Mouse (Mus musculus): ENCODE results near the gene Zcwpw1.

Zcwpw1 gene

DNA sequence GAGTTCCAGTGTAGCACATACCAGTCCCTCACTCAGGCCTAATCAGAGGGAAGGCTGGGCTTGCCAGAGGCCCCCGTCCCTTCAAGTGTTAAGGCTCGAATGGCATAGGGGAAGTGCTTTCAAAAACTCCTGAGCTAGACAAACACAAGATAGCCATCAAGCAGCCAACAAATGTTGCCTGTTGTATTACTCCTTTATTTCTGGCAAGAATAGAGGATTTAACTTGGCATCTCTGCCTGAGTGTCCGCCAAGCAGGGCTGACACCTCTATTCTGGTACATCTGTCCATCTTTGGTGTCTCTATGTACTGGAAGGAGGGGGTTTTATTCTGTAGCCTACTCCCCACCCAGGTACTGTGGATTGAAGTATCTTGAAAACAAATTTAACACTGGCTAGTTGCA lies 31.5 kb upstream of the Zcwpw1 start:
- no peak for DNase-seq

DNA sequence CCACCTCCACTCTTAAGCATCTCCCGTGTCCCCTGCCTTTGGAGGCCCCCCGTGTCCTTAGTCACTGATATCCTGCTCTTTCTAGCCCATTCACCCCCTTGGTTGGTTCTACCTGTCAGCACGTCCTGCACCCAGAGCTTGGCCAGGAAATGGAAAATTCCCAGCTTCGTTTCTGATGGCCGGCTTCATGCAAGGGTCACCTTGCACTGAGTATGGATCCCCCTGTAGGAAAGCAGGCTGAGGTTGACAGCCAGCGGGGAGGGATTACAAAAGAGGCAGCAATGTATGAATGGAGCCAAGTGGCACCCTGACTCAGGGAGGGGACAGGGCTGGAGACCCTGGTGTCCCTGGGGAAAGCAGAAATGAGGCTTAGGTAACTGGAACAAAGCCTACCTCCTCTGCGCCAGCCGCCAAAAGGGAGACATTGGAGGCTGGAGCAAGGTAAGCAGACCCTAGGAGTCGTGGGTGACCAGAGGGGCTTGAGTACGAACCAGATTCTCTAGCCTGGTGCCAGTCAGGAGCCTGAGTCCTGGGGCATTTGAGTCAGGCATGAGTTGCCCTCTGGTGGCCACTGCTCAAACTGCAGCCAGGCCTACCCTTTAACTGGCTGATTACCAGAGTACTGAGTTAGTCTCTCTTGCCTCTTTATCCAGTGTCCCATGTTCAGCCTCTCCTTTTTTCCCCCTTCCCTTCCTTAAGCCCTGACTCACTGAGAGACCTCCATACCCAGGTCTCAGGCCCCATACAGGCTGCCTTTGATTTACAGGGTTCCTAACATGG lies 30.5 kb upstream of the Zcwpw1 start:
- DNase-seq, result peak; percentile 82

DNA sequence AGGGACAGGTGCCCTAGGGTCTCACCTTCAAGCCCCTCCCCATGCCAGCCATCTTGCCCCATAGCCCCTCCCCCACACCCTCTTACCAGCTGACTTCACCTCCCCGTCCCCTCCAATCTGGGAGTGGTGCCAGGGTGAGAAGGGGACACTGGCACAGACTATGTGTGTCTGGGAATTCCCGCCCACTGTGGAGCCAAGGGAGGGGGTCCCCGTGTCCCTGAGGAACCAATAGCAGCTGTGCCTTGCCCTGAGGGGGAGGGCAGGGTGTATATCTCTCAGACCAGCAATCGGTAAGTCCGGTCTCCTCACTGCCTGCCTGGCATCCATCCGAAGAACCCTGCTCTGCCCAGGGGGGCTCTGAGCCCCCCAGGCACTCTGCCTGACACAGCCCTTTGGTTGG lies 29.7 kb upstream of the Zcwpw1 start:
- peak; percentile 83 for DNase-seq

DNA sequence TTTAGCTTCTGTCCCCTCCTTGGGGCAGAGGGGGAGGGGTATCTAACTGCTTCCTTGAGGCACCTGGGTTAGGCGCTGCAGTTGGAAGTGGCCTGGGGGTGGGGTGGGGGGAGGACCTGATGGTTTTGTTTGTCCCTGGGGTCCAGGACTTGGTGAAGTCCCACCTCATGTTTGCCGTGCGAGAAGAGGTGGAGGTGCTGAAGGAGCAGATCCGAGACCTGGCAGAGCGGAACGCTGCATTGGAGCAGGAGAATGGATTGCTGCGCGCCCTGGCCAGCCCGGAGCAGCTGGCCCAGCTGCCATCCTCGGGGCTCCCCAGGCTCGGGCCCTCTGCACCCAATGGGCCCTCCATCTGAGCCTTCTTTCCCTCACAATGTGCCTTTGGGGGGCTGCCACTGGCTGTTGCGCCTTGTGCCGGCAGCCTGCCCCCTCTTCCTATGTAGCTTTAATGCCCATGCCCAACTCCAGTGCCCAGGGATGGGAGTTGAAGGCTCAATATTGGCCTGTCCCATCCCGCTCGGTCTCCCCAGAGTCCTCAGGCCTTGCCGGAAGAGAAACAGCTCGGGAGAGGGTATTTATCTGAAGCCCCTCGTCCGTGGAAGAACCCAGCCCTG lies 28.6 kb upstream of the Zcwpw1 start:
- DNase-seq, result no peak

DNA sequence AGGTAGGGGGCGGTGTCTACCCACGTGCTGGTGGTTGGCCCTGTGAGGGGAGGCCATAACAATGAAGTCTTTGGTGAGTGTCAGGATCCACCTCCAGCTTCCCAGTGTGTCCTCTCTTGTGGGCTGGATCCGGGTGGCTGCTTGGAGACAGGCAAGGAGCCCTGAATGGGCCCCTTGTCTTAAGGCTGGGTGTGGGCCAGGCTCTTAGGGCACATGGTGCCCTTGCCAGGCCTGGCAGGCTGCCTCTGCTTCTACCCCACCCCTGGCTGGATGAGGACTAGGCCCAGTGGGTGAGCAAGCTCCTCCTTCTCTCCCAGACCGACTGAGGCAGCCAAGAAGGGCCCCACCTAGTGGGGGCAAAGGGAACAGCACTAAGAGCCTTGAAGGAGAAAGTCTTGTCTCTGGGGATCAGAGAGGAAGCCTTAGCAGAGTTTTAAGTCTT lies 27.6 kb upstream of the Zcwpw1 start:
- peak; percentile 92 for DNase-seq

DNA sequence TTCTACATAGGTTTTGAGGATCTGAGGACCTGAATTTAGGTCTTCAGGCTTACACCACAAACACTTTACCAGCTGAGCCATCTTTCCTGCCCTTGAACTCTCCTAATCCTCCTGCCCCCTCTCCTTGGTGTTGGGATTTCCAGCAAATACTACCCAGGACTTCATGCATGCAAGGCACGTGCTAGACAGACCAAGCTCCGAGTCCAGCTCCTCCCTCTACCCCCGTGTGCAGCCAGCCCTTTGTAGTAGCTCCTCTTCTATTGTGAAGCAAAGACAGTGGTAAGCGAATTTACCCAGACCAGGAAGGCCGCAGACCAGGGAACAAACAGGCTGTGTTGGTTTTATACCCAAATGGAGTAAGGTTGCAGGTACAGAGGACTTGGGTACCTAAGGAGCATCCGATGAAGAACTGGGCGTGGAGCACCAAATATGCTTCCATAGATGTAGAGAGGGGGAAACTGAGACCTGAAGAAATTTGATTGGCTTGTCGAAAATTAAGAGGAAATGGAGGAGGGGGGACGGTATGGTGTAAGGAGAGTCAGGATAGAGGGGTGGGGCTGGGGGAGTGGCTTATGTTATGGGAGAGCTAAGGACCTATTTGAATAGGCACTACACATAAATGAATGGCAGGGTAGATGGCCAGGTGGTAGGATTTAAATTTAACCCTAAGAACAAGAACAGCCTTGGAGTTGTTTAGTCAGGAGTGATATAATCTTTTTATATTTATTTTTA lies 22.8 kb upstream of the Zcwpw1 start:
- DNase-seq, result no peak

DNA sequence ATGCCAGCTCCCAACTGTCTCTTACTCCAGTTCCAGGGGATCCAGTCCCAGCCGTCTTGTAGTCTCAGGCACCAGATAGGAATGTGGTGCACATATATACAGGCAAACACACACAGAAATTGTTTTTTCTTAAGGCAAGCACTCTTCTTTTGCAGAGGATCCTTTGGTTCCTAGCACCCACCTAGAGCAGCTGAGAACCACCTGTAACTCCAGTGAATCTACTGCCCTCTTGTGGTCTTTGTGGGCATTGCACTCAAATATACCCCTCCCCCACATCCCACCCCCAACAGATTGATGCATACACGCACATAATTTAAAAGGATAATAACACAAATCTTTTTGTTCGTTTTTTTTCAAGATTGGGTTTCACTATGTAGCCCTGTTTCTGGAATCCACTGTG lies 21.3 kb upstream of the Zcwpw1 start:
- no peak for DNase-seq

DNA sequence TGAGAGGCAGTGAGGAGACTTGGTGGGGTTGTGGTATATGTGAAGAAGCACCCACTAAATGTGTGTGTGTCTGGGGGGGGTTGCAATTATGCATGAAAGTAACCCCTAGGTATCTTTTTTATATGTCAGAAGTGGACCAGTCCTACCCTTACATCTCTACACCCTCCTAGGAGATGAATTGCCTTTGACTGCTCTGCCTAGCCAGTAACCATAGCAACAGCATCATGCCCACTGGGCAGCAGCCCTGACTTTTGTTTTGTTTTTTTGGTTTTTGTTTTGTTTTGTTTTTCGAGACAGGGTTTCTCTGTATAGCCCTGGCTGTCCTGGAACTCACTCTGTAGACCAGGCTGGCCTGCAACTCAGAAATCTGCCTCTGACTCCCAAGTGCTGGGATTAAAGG lies 19.1 kb upstream of the Zcwpw1 start:
- no peak for DNase-seq

DNA sequence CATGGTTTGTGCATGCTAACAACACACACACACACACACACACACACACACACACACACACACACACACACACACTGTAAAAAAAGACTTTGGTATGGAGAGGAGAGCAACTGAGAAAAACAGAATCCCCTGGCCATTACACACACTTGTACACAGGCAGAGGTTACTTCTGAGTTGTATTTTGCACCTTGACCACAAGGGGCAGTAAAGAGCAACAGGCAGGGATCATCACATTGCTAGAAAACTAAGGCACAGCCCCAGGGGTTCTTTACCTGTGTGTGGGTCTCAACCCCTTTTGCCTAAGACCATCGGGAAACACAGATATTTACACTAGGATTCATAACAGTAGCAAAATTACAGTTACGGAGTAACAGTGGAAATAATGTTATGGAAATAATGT lies 16.9 kb upstream of the Zcwpw1 start:
- no peak for DNase-seq

DNA sequence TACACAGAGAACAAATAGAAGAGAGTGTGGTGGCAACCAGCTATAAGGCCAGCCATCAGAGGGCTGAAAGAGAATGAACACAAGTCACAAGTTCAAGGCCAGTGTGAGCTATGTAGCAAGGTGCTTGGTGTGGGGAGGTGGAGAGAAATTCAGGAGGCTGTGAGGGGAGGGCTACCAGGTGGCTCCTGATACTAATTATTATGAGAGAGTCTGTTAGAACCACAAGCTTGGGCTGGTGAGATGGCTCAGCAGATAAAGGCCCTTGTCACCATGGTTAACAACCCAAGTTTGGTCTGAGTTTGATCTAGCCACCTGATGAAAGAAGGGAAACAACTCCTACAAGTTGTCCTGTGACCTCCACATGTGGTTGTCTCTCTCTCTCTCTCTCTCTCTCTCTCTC lies 14.8 kb upstream of the Zcwpw1 start:
- DNase-seq, result no peak

DNA sequence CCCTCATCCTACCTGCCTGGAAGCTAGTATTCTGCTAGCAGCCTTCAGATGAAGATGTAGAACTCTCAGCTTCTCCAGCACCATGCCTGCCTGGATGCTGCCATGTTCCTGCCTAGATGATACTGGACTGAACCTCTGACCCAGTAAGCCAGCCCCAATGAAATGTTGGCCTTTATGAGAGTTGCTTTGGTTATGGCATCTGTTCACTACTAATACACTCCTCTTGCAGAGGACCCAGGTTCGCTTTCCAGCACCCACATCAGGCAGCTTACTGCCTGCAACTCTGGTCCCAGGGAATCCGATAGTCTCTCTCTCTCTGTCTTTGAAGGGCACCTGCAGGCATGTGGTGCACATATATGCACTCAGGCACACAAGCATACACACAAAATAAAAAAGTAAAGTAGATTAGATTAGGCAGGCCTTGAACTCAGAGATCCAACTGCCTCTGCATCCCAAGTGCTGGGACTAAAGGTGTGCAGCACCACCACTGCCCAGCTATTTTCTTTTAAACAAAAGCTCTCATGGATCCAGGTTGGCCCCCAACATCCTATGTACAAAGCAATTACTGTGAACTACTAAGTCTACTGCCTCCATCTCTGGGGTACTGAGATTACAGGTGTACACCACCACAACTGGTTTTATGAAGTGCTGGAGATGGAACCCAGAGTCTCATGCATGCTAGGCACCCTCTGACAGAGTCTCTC lies 11.9 kb upstream of the Zcwpw1 start:
- no peak for DNase-seq

DNA sequence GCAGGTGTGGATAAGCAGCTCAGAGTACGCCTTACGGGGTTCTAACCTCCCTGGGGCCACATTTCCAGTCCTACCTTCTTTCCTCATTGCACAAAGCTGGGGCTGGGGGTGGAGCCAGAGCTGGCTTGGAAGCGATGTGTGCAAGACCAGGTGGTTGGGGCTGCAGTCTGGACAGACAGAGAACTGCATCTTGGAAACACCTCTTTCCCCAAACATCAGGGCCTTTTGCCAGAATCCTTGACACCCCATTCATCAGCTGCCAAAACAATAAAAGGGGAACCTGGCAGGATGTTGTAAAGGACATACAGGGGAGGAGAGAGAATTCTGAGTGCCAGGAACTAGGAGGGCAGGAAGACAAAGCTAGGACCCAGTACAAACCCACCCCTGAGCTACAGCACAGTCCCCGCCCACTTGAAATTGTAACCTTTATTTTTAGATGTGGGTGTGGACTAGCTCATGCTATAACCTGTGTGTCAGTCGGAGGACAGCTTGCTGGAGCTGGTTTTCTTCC lies 11.1 kb upstream of the Zcwpw1 start:
- peak; percentile 62 for DNase-seq

DNA sequence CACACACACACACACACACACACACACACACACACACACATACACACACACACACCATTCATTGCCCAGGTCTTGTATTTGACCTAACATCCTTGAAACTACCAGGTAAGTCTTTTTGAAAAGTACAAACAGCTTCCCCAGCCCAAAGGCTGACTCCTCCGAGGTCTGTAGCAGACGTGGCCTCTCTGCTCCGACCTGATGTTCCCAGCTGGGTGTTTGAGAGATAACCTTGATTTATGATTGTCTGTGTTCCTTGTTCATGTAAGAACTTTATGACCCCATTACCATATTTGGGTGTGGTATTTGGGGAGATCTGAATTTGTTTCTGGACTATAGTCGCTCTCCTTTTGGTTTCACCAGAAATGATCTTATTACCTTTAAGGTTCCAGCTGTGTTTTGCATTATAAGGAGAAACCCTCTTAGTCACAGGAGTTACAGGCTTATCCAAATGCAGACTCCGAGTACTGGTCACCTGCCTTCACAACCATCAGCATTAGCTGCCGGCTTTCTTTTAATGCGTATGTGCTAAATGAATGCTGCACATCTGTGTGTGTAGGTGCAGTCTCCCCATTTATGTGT lies 10.2 kb upstream of the Zcwpw1 start:
- no peak for DNase-seq

DNA sequence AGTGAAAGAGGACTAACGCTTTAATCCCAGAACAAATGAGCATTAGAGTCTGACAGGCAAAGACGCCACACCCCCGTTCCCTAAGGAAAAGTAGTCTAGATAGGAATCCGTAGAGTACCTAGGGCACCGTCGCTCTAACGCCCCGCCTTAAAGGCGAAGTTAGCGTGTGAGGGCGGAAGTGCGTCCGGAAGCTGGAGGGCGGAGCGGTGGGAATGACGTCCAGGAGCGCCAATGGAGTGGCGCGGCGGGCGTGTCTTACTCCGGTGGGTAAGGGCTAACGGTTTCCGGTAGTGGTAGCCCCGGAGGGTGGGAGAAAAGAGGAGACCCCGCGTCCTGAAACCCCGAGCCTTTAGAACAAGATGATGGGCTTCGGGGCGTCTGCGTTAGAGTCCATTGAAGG lies 9.0 kb upstream of the Zcwpw1 start, which contains the start of gene Ppp1r35:
Gene Ppp1r35 (plus strand): TSS at position 215 of the 400 bp plus-strand sequence.
- DNase-seq, result peak; percentile 96

DNA sequence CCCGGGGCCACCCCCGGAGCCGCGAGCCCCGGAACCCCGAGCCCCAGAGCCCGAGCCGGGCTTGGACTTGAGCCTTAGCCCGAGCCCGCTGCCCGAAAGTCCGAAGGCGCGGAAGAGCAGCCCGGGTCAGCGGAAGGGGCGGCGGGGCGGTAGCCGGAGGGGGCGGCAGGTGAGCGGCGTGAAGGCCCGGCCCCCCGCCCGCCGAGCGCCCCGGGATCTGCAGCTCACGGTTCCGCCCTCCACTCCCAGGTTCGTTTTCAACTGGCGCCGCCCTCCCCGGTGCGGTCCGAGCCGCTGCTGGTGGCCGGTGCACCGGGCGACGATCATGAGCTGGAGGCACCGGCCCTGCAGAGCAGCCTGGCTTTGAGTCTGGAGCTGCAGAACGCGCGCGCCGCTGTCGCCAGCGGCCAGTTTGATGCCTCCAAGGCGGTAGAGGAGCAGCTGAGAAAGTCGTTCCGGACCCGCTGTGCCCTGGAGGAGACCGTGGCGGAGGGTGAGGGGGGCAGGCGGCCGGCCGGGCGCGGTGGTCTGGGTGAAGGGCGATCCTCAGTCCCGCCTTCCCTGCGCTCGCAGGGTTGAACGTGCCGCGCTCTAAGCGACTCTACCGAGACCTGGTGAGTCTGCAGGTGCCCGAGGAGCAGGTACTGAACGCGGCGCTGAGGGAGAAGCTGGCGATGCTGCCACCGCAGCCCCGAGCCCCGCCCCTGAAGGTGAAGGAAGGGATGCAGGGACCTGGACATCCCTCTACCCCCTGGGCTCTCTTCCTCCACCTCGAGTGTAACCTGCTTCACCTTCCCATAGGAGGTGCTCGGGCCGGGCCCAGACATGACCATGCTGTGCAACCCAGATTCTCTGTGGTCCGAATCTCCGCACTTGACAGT lies 8.3 kb upstream of the Zcwpw1 start:
- DNase-seq, result peak; percentile 67

DNA sequence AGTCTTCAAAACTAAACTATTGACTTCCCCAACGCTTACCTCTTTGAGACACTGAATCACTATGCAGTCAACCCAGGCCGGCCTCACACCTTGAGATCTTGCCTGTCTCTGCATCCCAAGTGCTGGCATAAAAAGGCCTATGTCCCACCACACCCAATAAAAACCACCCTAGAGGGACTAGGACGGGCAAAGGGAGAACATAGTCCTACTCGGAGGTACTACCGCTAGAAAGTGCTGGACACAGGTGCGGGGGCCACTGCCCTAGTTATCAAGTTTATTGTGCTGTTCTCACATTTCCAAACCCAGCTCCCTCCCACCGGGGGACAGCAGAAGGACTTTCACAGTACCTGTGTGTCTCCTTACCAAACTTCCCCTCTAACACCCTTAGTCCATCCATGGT lies 5.9 kb upstream of the Zcwpw1 start:
- no peak for DNase-seq

DNA sequence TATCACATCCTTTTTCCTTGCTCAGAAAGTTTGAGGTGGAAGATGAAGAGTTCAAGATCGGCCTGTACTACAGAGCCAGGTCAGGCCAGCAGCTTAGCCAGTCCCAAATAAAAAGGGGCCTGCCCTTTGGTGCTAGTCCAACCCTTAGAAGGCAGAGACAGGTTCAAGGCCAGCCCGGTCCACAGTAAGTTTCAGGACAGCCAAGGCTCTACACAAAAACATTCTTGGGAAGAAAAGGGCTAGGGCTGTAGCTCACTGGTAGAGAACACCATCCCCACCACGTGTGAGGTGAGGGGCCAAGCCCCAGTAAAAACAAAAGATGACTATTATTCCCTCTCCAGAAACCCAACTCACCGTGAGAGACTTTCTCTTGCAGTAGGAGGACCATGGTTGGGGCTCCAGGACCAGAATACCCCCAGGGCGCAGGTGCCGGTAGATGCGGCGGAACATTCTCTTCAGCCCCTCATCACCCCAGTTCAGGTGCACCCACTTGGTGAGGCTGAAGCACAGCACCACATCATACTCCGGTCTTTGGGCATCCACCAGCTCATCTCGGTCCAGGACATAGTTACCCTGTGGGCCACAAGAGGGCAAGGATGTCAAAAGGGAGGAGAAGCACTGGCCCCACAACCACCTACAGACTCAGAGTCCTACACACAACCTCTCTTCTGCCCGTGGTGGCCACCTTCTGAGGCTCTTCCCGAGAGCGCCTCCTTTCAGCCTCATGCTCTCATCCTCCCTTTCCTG lies 4.6 kb upstream of the Zcwpw1 start:
- DNase-seq, result peak; percentile 46

DNA sequence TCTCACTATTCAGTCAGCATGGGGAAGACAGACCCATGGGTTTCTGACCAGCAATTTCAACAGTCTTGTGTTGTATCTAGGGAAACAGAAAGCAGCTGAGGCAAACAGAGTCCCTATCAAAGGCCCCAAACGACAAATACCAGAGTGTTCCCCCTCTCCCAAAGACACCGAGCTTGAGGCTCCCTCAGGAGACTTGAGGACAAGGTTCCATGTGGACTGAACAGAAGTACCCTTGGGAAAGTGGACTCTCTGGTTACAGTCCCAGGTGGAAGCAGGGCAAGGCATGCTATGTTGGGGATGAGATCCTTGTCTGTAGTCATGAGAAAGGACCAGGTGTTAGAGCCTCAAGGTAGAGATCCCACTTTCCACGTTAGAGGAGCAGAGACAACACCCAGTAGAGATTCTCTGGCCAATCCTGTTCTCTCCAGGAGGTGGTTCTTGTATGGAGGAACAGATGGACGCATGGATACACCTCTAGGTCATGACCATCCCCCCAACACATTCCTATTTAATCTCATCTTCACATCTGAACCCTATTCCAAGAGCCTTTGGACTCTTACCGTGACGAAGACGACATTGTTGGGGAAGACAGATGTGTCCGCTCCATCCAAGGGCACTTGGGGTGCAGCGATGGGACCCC lies 3.6 kb upstream of the Zcwpw1 start:
- DNase-seq, result no peak

DNA sequence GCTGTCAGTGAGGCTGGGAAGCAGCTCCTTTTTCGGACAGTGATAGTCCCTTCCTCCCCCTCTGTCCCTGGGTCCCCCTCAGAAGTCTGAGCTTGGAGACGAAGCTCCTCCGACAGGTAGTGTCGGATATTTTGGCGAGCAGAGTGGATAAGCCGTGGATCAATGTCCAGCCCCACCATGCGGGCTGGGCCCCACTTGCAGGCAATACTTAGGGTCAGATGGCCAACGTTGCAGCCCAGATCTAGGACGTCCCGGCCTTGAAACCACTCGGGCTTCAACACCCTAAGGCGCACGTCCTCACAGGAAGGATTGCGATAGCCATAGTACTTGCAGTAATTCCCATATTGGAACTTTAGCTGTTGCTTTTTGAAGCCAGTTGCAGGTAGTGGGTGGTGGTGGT lies 3.1 kb upstream of the Zcwpw1 start:
- DNase-seq, result peak; percentile 57

Data from cerebellum, adult 11-12 months (tissue).